Mouse (Mus musculus) heart, adult 2 months (tissue): ENCODE results near the gene Ptges. TPM values are rescaled to one million over a fixed set of nuclear protein-coding genes. Genes with fewer than 3 reads are reported as not detected.
A peak's percentile ranks its signal among the peaks of the same experiment; 100 is the strongest.

Experiments used
- DNase-seq, 2 experiments: peaks; one replicate each; pipeline ENCODE4 v3.0.0; 2021
- H3K27ac ChIP-seq: fragments of 200-600 bp; 2 replicates; pipeline ENCODE4 v1.8.1; 2022
- H3K27me3 ChIP-seq: fragments of 200-500 bp; 2 replicates; pipeline ENCODE4 v1.6.1; 2012; ENCODE audit warnings: mild to moderate bottlenecking, low read length, inconsistent platforms, mixed read lengths; ENCODE audit not compliant: control insufficient read depth, insufficient read depth
- H3K36me3 ChIP-seq: fragments of 200-500 bp; 2 replicates; pipeline ENCODE4 v1.6.1; 2012; ENCODE audit warnings: low read length, inconsistent platforms; ENCODE audit not compliant: control insufficient read depth, insufficient read depth
- H3K4me1 ChIP-seq: fragments of 200-500 bp; 2 replicates; pipeline ENCODE4 v1.6.1; 2011; ENCODE audit warnings: low read length; ENCODE audit not compliant: control insufficient read depth, insufficient read depth
- H3K4me3 ChIP-seq: fragments of 200-600 bp; 2 replicates; pipeline ENCODE4 v1.8.1; 2022
- H3K79me2 ChIP-seq: fragments of 200-500 bp; replicated peaks from 2 replicates; pipeline ENCODE4 v1.6.1; 2012; ENCODE audit warnings: mild to moderate bottlenecking, inconsistent platforms, low read length, moderate library complexity, mixed read lengths; ENCODE audit not compliant: control insufficient read depth, insufficient read depth
- H3K9ac ChIP-seq: fragments of 200-500 bp; 2 replicates; pipeline ENCODE4 v1.6.1; 2012; ENCODE audit warnings: low read depth, mild to moderate bottlenecking, control low read depth, inconsistent platforms, low read length, mixed read lengths
- CTCF ChIP-seq: fragments of 200-600 bp; IDR thresholded peaks from 2 replicates; pipeline ENCODE4 v1.8.1; 2022; ENCODE audit warnings: antibody characterized with exemption, mild to moderate bottlenecking, moderate library complexity
- EP300 ChIP-seq: fragments of 200-500 bp; IDR thresholded peaks from 2 replicates; pipeline ENCODE4 v1.6.1; 2011; ENCODE audit warnings: low read depth, low read length, control low read depth; ENCODE audit not compliant: insufficient read depth
- POLR2A ChIP-seq: fragments of 200-500 bp; IDR thresholded peaks from 2 replicates; pipeline ENCODE4 v1.6.1; 2011; ENCODE audit warnings: mild to moderate bottlenecking, low read depth, low read length, control low read depth; ENCODE audit not compliant: insufficient read depth
- WGBS: fragments of 180-500 bp; shearing (Covaris S2); methylation state at CpG from one replicate; pipeline ENCODE4 v1.1.7; 2018; 5-methylcytosine and 5-hydroxymethylcytosine counted together
- intact Hi-C: fragments of 180-260 bp; cut with DNase I; formaldehyde crosslinking; loops from one replicate; pipeline ENCODE4 v1.15.1; 2025
- long read RNA-seq: library from polyadenylated mRNA; stranded (forward); transcript quantifications from one replicate; pipeline ENCODE4 v2.0.0, GENCODE M21; 2021
- polyA plus RNA-seq: library from polyadenylated mRNA; depleted of rRNA; stranded (reverse); fragments of >200 nt; gene quantifications from 2 replicates; pipeline ENCODE4 v1.2.3, GENCODE M21; 2012; rRNA removed
- total RNA-seq, 2 experiments: library from RNA; stranded (reverse); gene quantifications; 2 replicates each; pipeline ENCODE4 v1.2.3; 2021

The Ptges gene
- 1 to 10 TPM; 2.5 to 2.8 TPM for total RNA-seq
- polyA plus RNA-seq, result 4.8 and 6.6 TPM in 2 replicates
- long read RNA-seq, partial matches to known transcripts, result 0 of 4 reads
- long read RNA-seq, other reads (novel, unspliced or antisense), result 0 of 4 reads

DNA sequence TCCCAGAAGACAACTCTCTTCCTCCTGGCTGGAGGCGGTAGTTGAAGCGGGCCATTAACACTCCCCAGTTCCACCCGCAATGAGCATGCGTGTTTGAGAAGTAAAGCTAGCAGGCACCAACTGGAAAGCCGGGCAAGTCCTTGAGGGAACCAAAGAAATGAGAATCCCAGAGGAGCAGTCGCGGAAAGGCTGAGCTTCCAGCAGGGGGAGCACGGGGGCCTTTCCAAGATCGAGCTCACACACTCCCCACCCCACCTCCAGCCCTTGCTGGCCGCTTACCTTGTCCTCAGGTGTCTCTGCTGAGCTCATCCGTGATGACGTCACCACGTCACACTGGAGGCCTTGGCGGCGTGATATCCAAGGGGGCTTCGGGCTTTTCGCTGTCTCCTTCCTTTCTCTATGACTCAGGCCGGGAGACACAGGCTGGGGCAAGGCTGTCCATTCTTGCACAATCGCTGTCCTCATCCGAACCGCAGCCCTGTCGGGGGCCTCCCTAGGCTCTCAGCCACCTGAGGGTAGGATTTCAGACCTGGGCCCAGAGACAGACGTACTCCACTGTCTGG, at the start of gene Ptges:
TSS of gene Ptges (minus strand) at position 381 of the 563 bp plus-strand sequence.
- WGBS, result 3% methylated on average over 23 of the region's 23 CpGs

DNA sequence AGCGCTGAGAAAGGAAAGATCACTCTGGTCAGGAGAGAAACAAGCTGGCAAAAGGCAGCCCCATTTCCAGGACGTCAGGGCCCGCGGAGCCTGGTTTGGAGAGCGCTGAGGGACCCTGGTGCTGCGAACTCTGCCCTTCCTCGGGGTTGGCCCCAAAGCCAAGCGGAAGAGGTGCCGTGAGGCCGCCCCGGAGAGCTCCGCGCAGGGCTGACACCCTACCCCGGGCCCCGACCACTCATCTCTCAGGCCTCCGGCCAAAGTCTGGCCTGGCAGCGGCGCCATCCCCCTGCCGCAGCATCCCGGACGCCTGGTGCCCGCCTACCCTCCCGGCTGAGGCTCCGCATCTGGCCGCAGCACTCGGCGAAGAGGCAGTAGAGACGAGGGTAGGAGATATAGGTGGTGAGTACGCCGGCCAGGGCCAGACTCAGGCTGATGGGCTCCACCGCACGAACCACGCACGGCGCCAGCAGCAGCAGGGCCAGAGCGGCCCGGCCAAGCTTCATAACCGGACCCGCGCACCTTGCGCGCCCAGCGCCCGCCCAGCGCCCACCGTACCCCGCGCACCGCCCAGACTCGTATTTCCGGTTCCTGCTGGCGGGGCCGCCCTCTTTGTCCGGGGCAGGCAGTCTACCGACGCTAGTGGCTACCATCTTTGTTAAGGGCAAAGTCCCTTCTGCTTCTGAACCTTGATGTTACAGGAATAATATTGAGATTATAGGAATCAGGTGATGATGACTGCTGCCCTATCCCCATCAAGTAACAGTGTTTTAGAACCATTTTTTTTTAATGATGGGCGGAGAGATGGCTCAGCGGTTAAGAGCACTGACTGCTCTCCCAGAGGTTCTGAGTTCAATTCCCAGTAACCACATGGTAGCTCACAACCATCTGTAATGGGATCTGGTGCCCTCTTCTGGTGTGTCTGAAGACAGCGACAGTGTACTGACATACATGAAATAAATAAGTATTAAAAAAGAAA, 38.0 kb upstream of the Ptges start, which contains the start of gene Tor1a:
TSS of gene Tor1a (minus strand) at position 582 of the 976 bp plus-strand sequence.
- WGBS, result 2% methylated on average over 59 of the region's 59 CpGs
- Histone ChIP-seq H3K79me2 (peaks cover 2% of the 10 kb centered on the region), H3K27ac (peak within 1 kb of the TSS; percentile 79), H3K4me1 (peaks cover 4% of the 10 kb centered on the region), H3K36me3 (no peaks in the 10 kb centered on the region), H3K9ac (peak within 1 kb of the TSS; percentile 100), H3K27me3 (no peaks in the 10 kb centered on the region), H3K4me3 (peak within 1 kb of the TSS; percentile 99)
- intact Hi-C loops, result no loop called here
- peak; percentile 91 for DNase-seq
- no peak for TF ChIP-seq CTCF
- peak; percentile 54; the same call in 1 of the 2 replicates for TF ChIP-seq EP300
- peak; percentile 73 for TF ChIP-seq POLR2A

More for the DNA sequence above, at the start of gene Ptges:
- Histone ChIP-seq H3K27me3 (no peaks in the 10 kb centered on the region), H3K4me1 (peaks cover 8% of the 10 kb centered on the region), H3K27ac (peak within 1 kb of the TSS; percentile 58), H3K79me2 (no peaks in the 10 kb centered on the region), H3K9ac (peak within 1 kb of the TSS; percentile 60), H3K36me3 (no peaks in the 10 kb centered on the region), H3K4me3 (peak within 1 kb of the TSS; percentile 15; the same call in 1 of the 2 replicates)
- intact Hi-C loops, result no loop called here
- peak; percentile 77 to 80 for DNase-seq
- no peak for TF ChIP-seq EP300
- TF ChIP-seq CTCF, result peak; percentile 78

DNA sequence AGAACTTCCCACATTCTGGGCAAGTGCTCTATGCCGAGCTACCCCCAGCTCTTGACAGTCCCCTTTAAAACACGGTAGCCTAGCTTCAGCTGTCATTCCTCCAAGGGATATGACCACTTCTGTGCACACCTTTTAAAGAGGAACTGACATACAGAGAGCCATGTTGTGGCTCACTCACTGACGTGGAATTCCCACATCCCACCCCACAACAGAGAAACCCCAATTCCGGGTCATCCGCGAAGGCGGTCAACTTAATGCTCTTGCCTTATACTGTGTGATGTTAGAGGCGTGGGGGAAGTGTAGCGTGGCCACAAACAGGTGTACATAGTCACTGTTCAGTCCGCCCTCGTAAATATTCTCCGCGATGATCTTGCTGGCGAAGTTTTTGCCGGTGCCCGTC, 37.2 kb upstream of the Ptges start:
- WGBS, result 14% methylated on average over 16 of the region's 16 CpGs
- no peaks in the 10 kb centered on the region for H3K36me3 ChIP-seq
- DNase-seq, result no peak

DNA sequence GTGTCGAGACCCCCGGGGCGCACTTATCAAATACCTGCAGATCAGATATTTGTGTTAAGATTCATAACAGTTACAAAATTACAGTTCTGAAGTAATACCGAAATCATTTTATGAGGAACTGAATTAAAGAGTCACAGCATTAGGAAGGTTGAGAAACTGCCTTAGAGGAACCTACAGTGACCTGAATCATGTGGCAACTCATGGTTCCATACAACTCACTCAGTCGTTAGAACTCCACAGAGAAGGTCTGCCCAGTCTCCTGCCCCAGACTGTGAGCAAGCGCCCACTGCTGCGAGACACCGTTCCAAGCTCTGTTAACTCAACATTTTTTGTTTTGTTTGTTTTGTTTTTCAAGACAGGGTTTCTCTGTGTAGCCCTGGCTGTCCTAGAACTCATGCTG, 36.0 kb upstream of the Ptges start:
- Histone ChIP-seq H3K27ac (no peak overlapping the region), H3K36me3 (no peaks in the 10 kb centered on the region), H3K79me2 (peaks cover 2% of the 10 kb centered on the region), H3K4me1 (peaks cover 4% of the 10 kb centered on the region), H3K27me3 (no peaks in the 10 kb centered on the region), H3K9ac (no peak overlapping the region), H3K4me3 (no peak overlapping the region)
- intact Hi-C loops, result no loop called here
- 83% methylated on average over 8 of the region's 8 CpGs for WGBS
- DNase-seq, result no peak
- no peak for TF ChIP-seq CTCF
- TF ChIP-seq EP300, result no peak
- TF ChIP-seq POLR2A, result no peak

More for the DNA sequence above, 37.2 kb upstream of the Ptges start:
- peaks cover 4% of the 10 kb centered on the region for H3K4me1 ChIP-seq
- TF ChIP-seq POLR2A (no peak), EP300 (no peak), CTCF (no peak)
- no peaks in the 10 kb centered on the region for H3K27me3 ChIP-seq
- H3K79me2 ChIP-seq, result peaks cover 2% of the 10 kb centered on the region
- intact Hi-C loops, result no loop called here
- peak overlapping the region; percentile 99 for H3K4me3 ChIP-seq
- H3K9ac ChIP-seq, result peak overlapping the region; percentile 100
- no peak overlapping the region for H3K27ac ChIP-seq

DNA sequence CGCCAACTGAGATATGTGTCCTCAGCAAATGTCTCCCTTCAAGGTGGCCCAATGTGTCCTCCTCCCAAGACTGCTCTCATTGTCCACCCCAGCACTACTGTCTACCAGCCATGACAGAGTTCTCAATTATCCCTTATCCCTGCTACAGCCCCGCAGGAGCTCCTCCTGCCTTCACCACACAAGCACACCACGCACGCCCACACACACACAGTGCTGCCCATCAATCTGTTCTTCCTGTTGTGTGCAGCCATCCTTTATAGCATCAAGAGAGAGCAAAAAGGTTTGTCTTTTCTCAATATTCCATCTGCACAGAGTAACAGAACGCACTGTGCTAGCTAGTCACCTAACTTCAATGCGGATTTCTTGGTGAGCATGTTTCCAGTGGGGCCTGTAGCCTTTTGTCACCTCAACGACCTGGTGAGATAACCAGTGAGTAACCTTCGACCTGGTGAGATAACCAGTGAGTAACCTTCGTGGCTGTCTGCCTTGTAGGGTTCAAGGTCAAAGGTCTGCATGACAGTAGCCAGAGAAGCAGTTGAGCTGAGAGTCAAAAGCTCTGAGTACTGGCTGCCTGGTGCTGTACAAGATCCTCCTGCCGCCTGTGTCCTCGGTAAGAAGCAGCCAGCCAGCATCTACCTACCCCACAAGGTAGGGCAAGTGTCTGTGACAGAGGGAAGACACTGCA, 33.0 kb upstream of the Ptges start:
- WGBS, result 72% methylated on average over 11 of the region's 11 CpGs
- Histone ChIP-seq H3K4me3 (no peak overlapping the region), H3K4me1 (peaks cover 4% of the 10 kb centered on the region), H3K27ac (no peak overlapping the region), H3K27me3 (no peaks in the 10 kb centered on the region), H3K36me3 (no peaks in the 10 kb centered on the region), H3K79me2 (peaks cover 2% of the 10 kb centered on the region), H3K9ac (no peak overlapping the region)
- TF ChIP-seq EP300 (no peak), POLR2A (no peak), CTCF (no peak)
- no peak for DNase-seq
- intact Hi-C loops, result no loop called here
